Mouse (Mus musculus): ENCODE data around the gene Bola1. TPM values are rescaled to one million over a fixed set of nuclear protein-coding genes. Genes with fewer than 3 reads are reported as not detected.

The Bola1 gene
- polyA plus RNA-seq, 1 experiment from 2014 or later: 47.5 TPM

DNA sequence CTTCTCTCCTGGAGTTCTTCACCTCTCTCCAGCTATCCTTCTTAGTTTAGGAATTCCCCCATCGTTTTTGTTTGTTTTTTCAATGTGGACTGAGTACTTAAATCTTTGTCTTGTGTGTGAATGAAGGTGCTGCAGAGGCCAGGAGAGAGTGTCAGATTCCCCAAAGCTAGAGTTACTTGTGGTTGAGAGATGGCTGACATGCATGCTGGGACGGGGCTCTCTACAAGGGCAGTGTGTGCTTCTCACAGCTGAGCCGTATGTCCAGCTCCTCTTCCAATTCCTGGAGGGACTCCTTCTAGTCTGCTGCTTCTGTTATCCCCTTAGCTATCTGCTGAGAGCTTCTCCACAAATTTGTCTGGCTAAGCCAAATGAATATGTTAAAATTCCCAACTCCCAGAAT is 16.3 kb upstream of the Bola1 start:
- Histone ChIP-seq H3K4me1 (ENCODE audit: control insufficient read depth, insufficient read depth, low read length) (peaks cover 11% of the 10 kb centered on the region), H3K9ac (ENCODE audit: low read depth, low read length) (no peak overlapping the region), H3K27me3 (ENCODE audit: control insufficient read depth, insufficient read depth, low read length) (no peaks in the 10 kb centered on the region), H3K36me3 (ENCODE audit: control insufficient read depth, insufficient read depth, low read length) (no peaks in the 10 kb centered on the region), H3K4me2 (no peak overlapping the region), H3K9me3 (replicated peaks; ENCODE audit: control insufficient read depth, low read length) (no peaks in the 10 kb centered on the region), H3K4me3 (ENCODE audit: low read depth, low read length) (no peak overlapping the region), H3K27ac (ENCODE audit: low read depth, low read length) (no peak overlapping the region)
- 46% methylated on average over 3 of the region's 3 CpGs for WGBS (ENCODE audit: insufficient replicate concordance)
- ATAC-seq (replicated peaks; ENCODE audit: insufficient number of reproducible peaks, low FRiP score, low TSS enrichment): no peak

DNA sequence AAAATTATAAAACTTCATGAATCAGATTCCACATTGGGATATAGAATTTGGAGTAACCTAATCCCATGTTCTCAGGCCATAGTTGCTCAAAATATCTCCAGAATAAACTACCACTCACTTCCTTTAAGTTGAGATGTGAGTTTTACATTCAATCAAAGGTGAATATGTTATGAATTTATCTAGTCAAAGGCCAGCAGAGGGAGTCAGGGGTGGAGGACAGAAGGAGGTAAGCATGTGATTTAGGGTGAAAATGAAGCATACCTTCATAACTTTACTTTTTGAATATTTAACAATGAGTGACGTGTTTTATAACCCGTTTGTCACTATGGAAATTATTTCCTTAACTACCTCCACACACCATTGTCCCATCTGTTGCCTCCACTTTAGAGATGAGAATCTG is 15.4 kb upstream of the Bola1 start:
- no peak for ATAC-seq (replicated peaks; ENCODE audit: insufficient number of reproducible peaks, low FRiP score, low TSS enrichment)
- Histone ChIP-seq H3K9ac (ENCODE audit: low read depth, low read length) (no peak overlapping the region), H3K27ac (ENCODE audit: low read depth, low read length) (no peak overlapping the region), H3K4me1 (ENCODE audit: control insufficient read depth, insufficient read depth, low read length) (peaks cover 9% of the 10 kb centered on the region), H3K4me3 (ENCODE audit: low read depth, low read length) (no peak overlapping the region), H3K4me2 (no peak overlapping the region), H3K36me3 (ENCODE audit: control insufficient read depth, insufficient read depth, low read length) (no peaks in the 10 kb centered on the region), H3K9me3 (replicated peaks; ENCODE audit: control insufficient read depth, low read length) (no peaks in the 10 kb centered on the region), H3K27me3 (ENCODE audit: control insufficient read depth, insufficient read depth, low read length) (no peaks in the 10 kb centered on the region)
- WGBS (ENCODE audit: insufficient replicate concordance): 88% methylated on average over 2 of the region's 2 CpGs

DNA sequence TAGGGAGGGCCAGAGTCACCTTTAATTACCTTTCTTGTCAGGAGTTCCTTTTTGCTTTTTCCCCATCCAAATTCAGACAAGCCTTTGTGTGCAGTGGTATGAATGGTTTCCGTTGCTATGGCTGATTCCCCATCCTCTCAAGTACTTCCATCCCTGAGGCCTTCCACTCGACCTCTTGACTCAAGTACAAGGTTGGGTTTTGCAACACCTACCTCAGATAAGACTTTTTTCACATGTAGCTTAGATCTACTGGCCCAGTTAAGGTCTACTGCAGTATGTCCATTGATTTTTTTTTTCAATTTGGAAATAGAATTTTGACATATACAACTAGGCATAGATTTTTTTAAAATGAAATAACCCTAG is 12.2 kb upstream of the Bola1 start:
- Histone ChIP-seq H3K27me3 (ENCODE audit: control insufficient read depth, insufficient read depth, low read length) (no peaks in the 10 kb centered on the region), H3K9me3 (replicated peaks; ENCODE audit: control insufficient read depth, low read length) (no peaks in the 10 kb centered on the region), H3K36me3 (ENCODE audit: control insufficient read depth, insufficient read depth, low read length) (no peaks in the 10 kb centered on the region), H3K4me1 (ENCODE audit: control insufficient read depth, insufficient read depth, low read length) (no peaks in the 10 kb centered on the region), H3K27ac (ENCODE audit: low read depth, low read length) (no peak overlapping the region), H3K4me2 (no peak overlapping the region), H3K9ac (ENCODE audit: low read depth, low read length) (no peak overlapping the region), H3K4me3 (ENCODE audit: low read depth, low read length) (no peak overlapping the region)
- no peak for ATAC-seq (replicated peaks; ENCODE audit: insufficient number of reproducible peaks, low FRiP score, low TSS enrichment)
- 46% methylated on average over 2 of the region's 2 CpGs for WGBS (ENCODE audit: insufficient replicate concordance)

DNA sequence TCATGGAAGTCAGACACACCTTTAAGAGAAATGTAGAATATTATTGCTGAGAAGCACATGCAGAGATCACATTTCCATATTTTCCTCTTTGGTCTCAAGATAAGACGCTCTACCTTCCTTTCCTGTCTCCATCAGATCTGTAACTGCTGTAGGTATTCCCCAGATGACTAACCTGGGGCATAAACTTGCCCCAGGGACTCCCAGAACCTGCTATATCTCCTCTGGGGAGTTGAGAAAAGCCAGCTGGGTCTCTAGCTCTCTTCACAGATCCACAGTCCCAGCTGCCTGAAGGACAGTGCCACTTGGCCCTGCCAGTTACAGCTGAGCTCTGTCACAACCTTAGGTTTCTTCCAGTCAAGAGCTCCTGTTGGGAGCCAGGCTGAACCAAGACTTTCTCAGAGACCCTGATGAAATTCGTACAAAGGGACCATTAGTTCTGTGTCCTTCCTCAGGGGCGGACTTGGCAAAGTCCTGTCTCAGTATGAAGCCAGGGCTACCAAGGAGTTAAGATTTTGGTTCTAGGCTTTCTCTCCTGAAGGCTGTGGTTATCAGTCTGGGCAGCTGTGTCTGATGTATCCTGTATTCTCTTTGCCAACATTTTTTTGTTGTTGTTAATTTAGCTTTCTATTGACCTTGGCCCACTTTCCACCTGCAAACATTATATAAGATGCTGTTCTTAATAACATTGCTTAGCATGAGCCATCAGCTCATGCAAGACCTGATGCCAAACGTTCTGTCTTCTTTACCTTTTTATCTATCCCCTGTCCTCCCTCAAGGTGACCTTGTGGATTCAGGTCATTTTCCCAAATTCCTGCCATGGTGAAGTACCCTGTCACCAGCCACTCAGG is 11.6 kb upstream of the Bola1 start:
- whole genome bisulfite sequencing (ENCODE audit: insufficient replicate concordance): 66% methylated on average over 4 of the region's 4 CpGs
- no peaks in the 10 kb centered on the region for H3K9me3 ChIP-seq (replicated peaks; ENCODE audit: control insufficient read depth, low read length)
- no peak for ATAC-seq (replicated peaks; ENCODE audit: insufficient number of reproducible peaks, low FRiP score, low TSS enrichment)
- peaks cover 2% of the 10 kb centered on the region; the same call in 1 of the 2 replicates for H3K4me1 ChIP-seq (ENCODE audit: control insufficient read depth, insufficient read depth, low read length)
- H3K27ac ChIP-seq (ENCODE audit: low read depth, low read length): no peak overlapping the region
- H3K36me3 ChIP-seq (ENCODE audit: control insufficient read depth, insufficient read depth, low read length): no peaks in the 10 kb centered on the region
- no peak overlapping the region for H3K4me2 ChIP-seq
- no peak overlapping the region for H3K9ac ChIP-seq (ENCODE audit: low read depth, low read length)
- H3K27me3 ChIP-seq (ENCODE audit: control insufficient read depth, insufficient read depth, low read length): no peaks in the 10 kb centered on the region
- no peak overlapping the region for H3K4me3 ChIP-seq (ENCODE audit: low read depth, low read length)

DNA sequence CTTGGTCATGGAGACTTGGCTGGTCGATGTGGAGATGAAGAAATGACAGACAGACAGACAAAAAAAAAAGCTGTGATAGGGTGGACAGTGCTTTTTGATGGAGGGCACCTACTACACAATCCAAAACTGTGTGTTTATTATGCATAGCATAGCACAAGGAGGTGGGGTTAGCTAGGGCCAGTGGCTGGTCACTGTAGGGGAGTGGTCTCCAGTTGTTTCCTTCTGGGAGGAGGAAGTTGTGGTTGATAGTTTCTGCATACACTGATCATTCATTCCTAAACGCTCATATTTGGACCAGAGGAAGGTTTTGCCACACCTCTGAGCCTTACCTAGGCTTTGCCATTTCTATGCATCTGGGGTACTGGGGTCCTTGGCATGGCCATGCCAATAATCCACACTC is 10.9 kb upstream of the Bola1 start:
- no peak overlapping the region for H3K4me3 ChIP-seq (ENCODE audit: low read depth, low read length)
- no peaks in the 10 kb centered on the region for H3K36me3 ChIP-seq (ENCODE audit: control insufficient read depth, insufficient read depth, low read length)
- no peak overlapping the region for H3K9ac ChIP-seq (ENCODE audit: low read depth, low read length)
- no peak overlapping the region for H3K4me2 ChIP-seq
- ATAC-seq (replicated peaks; ENCODE audit: insufficient number of reproducible peaks, low FRiP score, low TSS enrichment): no peak
- WGBS (ENCODE audit: insufficient replicate concordance): 75% methylated on average over 2 of the region's 2 CpGs
- no peak overlapping the region for H3K27ac ChIP-seq (ENCODE audit: low read depth, low read length)
- peaks cover 7% of the 10 kb centered on the region for H3K4me1 ChIP-seq (ENCODE audit: control insufficient read depth, insufficient read depth, low read length)
- H3K27me3 ChIP-seq (ENCODE audit: control insufficient read depth, insufficient read depth, low read length): no peaks in the 10 kb centered on the region
- H3K9me3 ChIP-seq (replicated peaks; ENCODE audit: control insufficient read depth, low read length): no peaks in the 10 kb centered on the region

DNA sequence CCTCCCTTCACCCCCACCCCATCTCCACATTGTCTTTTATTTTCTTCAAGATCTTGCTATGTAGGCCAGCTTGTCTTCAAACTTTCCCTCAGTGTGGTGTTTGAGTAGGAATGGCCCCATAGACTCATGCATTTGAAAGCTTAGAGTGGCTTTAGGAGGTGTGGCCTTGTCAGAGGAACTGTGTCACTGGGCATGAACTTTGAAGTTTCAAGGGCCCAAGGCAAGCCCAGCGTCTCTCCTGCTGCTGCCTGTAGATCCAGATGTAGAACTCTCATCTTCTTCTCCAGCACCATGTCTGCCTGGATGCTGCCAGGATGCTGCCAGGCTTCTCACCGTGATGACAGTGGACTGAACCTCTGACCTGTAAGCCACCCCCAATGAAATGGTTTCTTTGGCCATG is 9.3 kb upstream of the Bola1 start:
- H3K36me3 ChIP-seq (ENCODE audit: control insufficient read depth, insufficient read depth, low read length): no peaks in the 10 kb centered on the region
- H3K9ac ChIP-seq (ENCODE audit: low read depth, low read length): no peak overlapping the region

DNA sequence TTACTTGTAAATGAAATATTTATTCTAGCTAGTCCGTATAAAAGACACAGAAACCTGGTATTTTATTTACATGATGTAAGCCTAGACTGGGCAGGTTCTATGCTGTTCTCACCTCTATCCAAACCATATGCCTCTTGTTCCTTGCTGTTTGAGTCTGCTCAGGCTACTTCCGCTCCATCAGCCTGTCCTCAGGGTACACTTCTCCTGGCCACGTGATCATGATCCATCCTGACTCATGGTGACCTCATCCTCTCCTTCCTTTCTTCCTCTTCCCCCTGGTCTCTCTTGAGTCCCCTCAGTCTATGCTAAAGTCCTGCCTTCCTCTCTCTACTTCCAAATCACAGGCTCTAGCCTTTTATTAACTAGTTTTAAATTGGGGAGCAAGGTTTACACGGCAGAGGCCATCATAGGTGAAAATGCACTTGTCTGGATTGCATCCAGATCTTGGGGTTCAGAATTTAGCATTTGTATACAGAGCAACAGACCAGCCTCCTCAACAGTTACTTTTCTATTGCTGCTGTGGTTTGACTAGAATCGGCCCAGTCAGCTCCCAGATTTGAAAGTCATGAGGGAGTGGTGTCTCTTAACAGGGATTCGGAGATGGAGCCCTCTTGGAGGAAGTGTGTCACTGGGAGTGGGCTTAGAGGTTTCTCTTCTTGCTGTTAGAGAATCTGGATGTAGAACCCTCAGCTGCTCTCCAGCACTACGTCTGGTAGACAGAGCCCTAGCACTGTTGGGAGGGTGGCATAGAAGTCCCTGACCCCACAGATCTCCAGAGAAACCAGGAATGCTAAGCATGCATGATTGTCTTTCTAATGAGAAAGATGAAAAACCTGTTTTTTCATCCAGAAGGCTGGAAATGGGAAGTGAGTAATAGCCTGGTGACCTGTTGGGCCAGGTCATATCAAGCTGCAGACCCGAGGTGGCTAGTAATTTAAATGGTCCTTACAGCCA is 7.5 kb upstream of the Bola1 start:
- Histone ChIP-seq H3K9me3 (replicated peaks; ENCODE audit: control insufficient read depth, low read length) (no peaks in the 10 kb centered on the region), H3K9ac (ENCODE audit: low read depth, low read length) (no peak overlapping the region), H3K36me3 (ENCODE audit: control insufficient read depth, insufficient read depth, low read length) (no peaks in the 10 kb centered on the region), H3K4me1 (ENCODE audit: control insufficient read depth, insufficient read depth, low read length) (peaks cover 20% of the 10 kb centered on the region), H3K4me2 (no peak overlapping the region), H3K27me3 (ENCODE audit: control insufficient read depth, insufficient read depth, low read length) (no peaks in the 10 kb centered on the region), H3K27ac (ENCODE audit: low read depth, low read length) (no peak overlapping the region), H3K4me3 (ENCODE audit: low read depth, low read length) (no peak overlapping the region)
- 67% methylated on average over 8 of the region's 8 CpGs for WGBS (ENCODE audit: insufficient replicate concordance)
- peak; percentile 45; the same call in 1 of the 2 replicates for ATAC-seq (replicated peaks; ENCODE audit: insufficient number of reproducible peaks, low FRiP score, low TSS enrichment)

More for the DNA sequence above, 9.3 kb upstream of the Bola1 start:
- Histone ChIP-seq H3K4me3 (ENCODE audit: low read depth, low read length) (no peak overlapping the region), H3K4me2 (no peak overlapping the region), H3K4me1 (ENCODE audit: control insufficient read depth, insufficient read depth, low read length) (peaks cover 14% of the 10 kb centered on the region), H3K27ac (ENCODE audit: low read depth, low read length) (no peak overlapping the region), H3K27me3 (ENCODE audit: control insufficient read depth, insufficient read depth, low read length) (no peaks in the 10 kb centered on the region), H3K9me3 (replicated peaks; ENCODE audit: control insufficient read depth, low read length) (no peaks in the 10 kb centered on the region)
- 58% methylated on average over 2 of the region's 2 CpGs for WGBS (ENCODE audit: insufficient replicate concordance)
- no peak for ATAC-seq (replicated peaks; ENCODE audit: insufficient number of reproducible peaks, low FRiP score, low TSS enrichment)

DNA sequence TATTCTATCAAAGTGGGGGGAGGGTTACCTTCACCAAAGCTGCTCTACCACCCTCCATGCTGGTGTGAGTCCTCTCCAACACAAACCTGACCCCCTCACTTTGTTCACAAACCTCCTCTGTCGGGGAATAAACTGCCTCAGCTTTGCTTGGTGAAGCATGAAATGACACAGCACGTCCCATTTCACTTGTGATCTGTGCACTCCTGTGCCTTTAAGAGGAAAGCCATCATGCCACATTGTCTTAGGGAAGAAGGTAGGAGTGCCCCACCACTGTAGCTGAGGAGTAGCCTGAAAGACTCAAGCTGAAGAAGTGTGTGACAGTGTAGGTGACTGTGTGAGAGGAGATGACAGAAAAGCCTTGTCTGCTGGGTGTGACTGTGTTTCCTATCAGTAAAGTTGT is 5.9 kb upstream of the Bola1 start:
- Histone ChIP-seq H3K4me1 (ENCODE audit: control insufficient read depth, insufficient read depth, low read length) (peaks cover 25% of the 10 kb centered on the region), H3K27ac (ENCODE audit: low read depth, low read length) (peak overlapping the region; percentile 46; the same call in 1 of the 2 replicates), H3K9ac (ENCODE audit: low read depth, low read length) (0 out of 2 replicates have a peak overlapping the region, but pooled peaks have one; percentile 28), H3K4me3 (ENCODE audit: low read depth, low read length) (no peak overlapping the region), H3K9me3 (replicated peaks; ENCODE audit: control insufficient read depth, low read length) (no peaks in the 10 kb centered on the region), H3K36me3 (ENCODE audit: control insufficient read depth, insufficient read depth, low read length) (no peaks in the 10 kb centered on the region), H3K4me2 (no peak overlapping the region; the same call in 1 of the 2 replicates), H3K27me3 (ENCODE audit: control insufficient read depth, insufficient read depth, low read length) (no peaks in the 10 kb centered on the region)
- WGBS (ENCODE audit: insufficient replicate concordance): 48% methylated on average over 2 of the region's 2 CpGs
- ATAC-seq (replicated peaks; ENCODE audit: insufficient number of reproducible peaks, low FRiP score, low TSS enrichment): no peak
